11 mouse cellular contexts compared by ENCODE assay signal in the genomic region with DNA sequence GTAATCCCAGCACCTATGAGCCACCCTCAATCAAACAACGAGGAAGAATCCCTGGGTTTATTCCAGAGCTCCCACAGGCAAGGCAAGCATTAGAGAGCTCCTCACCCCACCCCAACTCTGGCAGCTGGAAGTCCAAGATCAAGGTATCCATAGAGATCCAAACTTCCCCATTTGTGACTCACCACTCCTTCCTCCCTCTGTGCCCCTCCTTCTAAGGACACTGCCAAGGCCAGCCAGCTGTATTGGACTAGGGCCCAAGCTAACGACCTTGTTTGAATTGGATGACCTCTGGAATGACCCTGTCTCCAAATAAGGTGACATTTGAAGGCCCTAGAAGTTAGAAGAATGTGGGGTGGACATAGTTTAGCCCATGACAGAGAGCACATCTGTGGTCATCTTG.
DNase-seq lines count a peak whose midpoint lies in the region; ATAC-seq and TF ChIP-seq lines count a peak whose summit lies in the region.
"Had no signal": no experiment of that assay in that cellular context is flagged by ENCODE, and none has a peak within 500 bp of the region (broad histone marks: within the 10 kb centered on the region; RNA-seq: fewer than 3 reads in every experiment).

No protein-coding gene starts in this region.

- H3K9me3 ChIP-seq in MEL (replicated peaks; ENCODE audit: insufficient read depth, low read length), result no peaks in the 10 kb centered on the region
- no peaks in the 10 kb centered on the region for H3K9me3 ChIP-seq in midbrain, embryonic 13.5 days
- no peaks in the 10 kb centered on the region for H3K9me3 ChIP-seq in midbrain, embryonic 15.5 days
- H3K9me3 ChIP-seq: G1E had no signal

- H3K9ac ChIP-seq in MEL (ENCODE audit: control insufficient read depth, low read depth, low read length, poor library complexity, severe bottlenecking), result no peak overlapping the region
- H3K9ac ChIP-seq in midbrain, embryonic 13.5 days (replicated peaks), result no peak overlapping the region
- no peak overlapping the region for H3K9ac ChIP-seq in midbrain, embryonic 15.5 days

- no peak for TF ChIP-seq CTCF in MEL (IDR thresholded peaks at IDR 0.05 in 2 of 3, conservative IDR thresholded peaks at IDR 0.05 in 1 of 3; ENCODE audit: control insufficient read depth in 1 of 3, insufficient read depth in 1 of 3, low read depth in 2 of 3, low read length in 3 of 3, poor library complexity in 1 of 3, severe bottlenecking in 1 of 3)

- no peak for TF ChIP-seq RAD21 in MEL (IDR thresholded peaks at IDR 0.05; ENCODE audit: low read depth, low read length)

- no peak for ATAC-seq in midbrain, embryonic 13.5 days
- ATAC-seq in midbrain, embryonic 15.5 days (replicated peaks), result no peak
- ATAC-seq: forebrain, embryonic 16.5 days had no signal

- TF ChIP-seq EP300 in MEL (IDR thresholded peaks at IDR 0.05; ENCODE audit: low read depth in 1 of 2, low read length in 2 of 2), result no peak

- no peaks in the 10 kb centered on the region for H3K36me3 ChIP-seq in MEL (ENCODE audit: control insufficient read depth in 1 of 2, insufficient read depth in 2 of 2, low read length in 2 of 2)
- no peaks in the 10 kb centered on the region for H3K36me3 ChIP-seq in midbrain, embryonic 13.5 days
- H3K36me3 ChIP-seq in midbrain, embryonic 15.5 days (replicated peaks), result no peaks in the 10 kb centered on the region
- H3K36me3 ChIP-seq: G1E had no signal

- DNase-seq in 3134 (ENCODE audit: extremely low read depth, insufficient read length, low spot score) (peak; percentile 77), MEL (ENCODE audit: low read depth, low spot score) (peak; percentile 30)
- DNase-seq in heart, adult 8-10 months (ENCODE audit: low spot score), result peak; percentile 47
- DNase-seq in lung, adult 18-20 months, result peak; percentile 45 to 56
- DNase-seq in cerebellum, postnatal 10 days, result no peak
- DNase-seq: thymus, postnatal 36 days had no signal

- H3K4me2 ChIP-seq in midbrain, embryonic 13.5 days (replicated peaks), result no peak overlapping the region
- no peak overlapping the region for H3K4me2 ChIP-seq in midbrain, embryonic 15.5 days

- H3K27ac ChIP-seq in MEL (ENCODE audit: control insufficient read depth, low read depth, low read length), result no peak overlapping the region
- H3K27ac ChIP-seq in midbrain, embryonic 13.5 days, result no peak overlapping the region
- H3K27ac ChIP-seq in midbrain, embryonic 15.5 days, result no peak overlapping the region
- H3K27ac ChIP-seq: left cerebral cortex, adult 2 months had no signal

- no peaks in the 10 kb centered on the region for H3K79me2 ChIP-seq in MEL (ENCODE audit: control insufficient read depth, insufficient read depth, low read length, poor library complexity)

- no peak for TF ChIP-seq POLR2A in MEL (IDR thresholded peaks at IDR 0.05; ENCODE audit: control insufficient read depth in 1 of 2, insufficient read depth in 1 of 2, low read depth in 1 of 2, low read length in 2 of 2, poor library complexity in 1 of 2)

- WGBS in midbrain, embryonic 13.5 days, result 54% methylated on average over 2 of the region's 2 CpGs
- 59% methylated on average over 2 of the region's 2 CpGs for WGBS in midbrain, embryonic 15.5 days

- H3K27me3 ChIP-seq in MEL (ENCODE audit: control insufficient read depth in 1 of 2, insufficient read depth in 2 of 2, low read length in 2 of 2), result no peaks in the 10 kb centered on the region
- H3K27me3 ChIP-seq in midbrain, embryonic 13.5 days, result peaks cover 4% of the 10 kb centered on the region; the same call in 1 of the 2 replicates
- H3K27me3 ChIP-seq in midbrain, embryonic 15.5 days (replicated peaks), result no peaks in the 10 kb centered on the region

- H3K4me3 ChIP-seq in MEL (ENCODE audit: control insufficient read depth in 1 of 2, insufficient read depth in 1 of 2, low read depth in 2 of 2, low read length in 2 of 2), result no peak overlapping the region
- H3K4me3 ChIP-seq in midbrain, embryonic 13.5 days (replicated peaks), result no peak overlapping the region
- no peak overlapping the region for H3K4me3 ChIP-seq in midbrain, embryonic 15.5 days
- H3K4me3 ChIP-seq: left cerebral cortex, adult 2 months had no signal

- H3K4me1 ChIP-seq in MEL (ENCODE audit: control insufficient read depth in 1 of 2, insufficient read depth in 2 of 2, low read length in 2 of 2), result no peaks in the 10 kb centered on the region
- no peaks in the 10 kb centered on the region for H3K4me1 ChIP-seq in midbrain, embryonic 13.5 days (replicated peaks)
- H3K4me1 ChIP-seq in midbrain, embryonic 15.5 days, result no peaks in the 10 kb centered on the region

TF ChIP-seq in MEL, 35 proteins besides CTCF, POLR2A, EP300 and RAD21:
- TF ChIP-seq CHD1 (IDR thresholded peaks at IDR 0.05; ENCODE audit: low read depth, low read length) (no peak), UBTF (IDR thresholded peaks at IDR 0.05; ENCODE audit: borderline replicate concordance, insufficient read depth, low read depth, low read length) (no peak), ZKSCAN1 (IDR thresholded peaks at IDR 0.05; ENCODE audit: low read depth, low read length) (no peak), ZMIZ1 (IDR thresholded peaks at IDR 0.05; ENCODE audit: low read depth, low read length) (no peak), RCOR1 (IDR thresholded peaks at IDR 0.05; ENCODE audit: low read depth, low read length) (no peak), TAL1 (IDR thresholded peaks at IDR 0.05; ENCODE audit: low read length) (no peak), ETS1 (IDR thresholded peaks at IDR 0.05; ENCODE audit: low read depth, low read length) (no peak), GABPA (IDR thresholded peaks at IDR 0.05; ENCODE audit: low read depth, low read length) (no peak), JUND (IDR thresholded peaks at IDR 0.05; ENCODE audit: low read depth, low read length) (no peak), ZC3H11A (IDR thresholded peaks at IDR 0.05; ENCODE audit: low read depth, low read length) (no peak), MYC (IDR thresholded peaks at IDR 0.05; ENCODE audit: low read depth, low read length) (no peak), E2F4 (IDR thresholded peaks at IDR 0.05; ENCODE audit: borderline replicate concordance, low read depth, low read length) (no peak), BHLHE40 (IDR thresholded peaks at IDR 0.05; ENCODE audit: borderline replicate concordance, low read depth, low read length) (no peak), MXI1 (IDR thresholded peaks at IDR 0.05; ENCODE audit: low read depth, low read length) (no peak), MYB (IDR thresholded peaks at IDR 0.05; ENCODE audit: low read depth, low read length) (no peak), ELF1 (IDR thresholded peaks at IDR 0.05; ENCODE audit: low read depth, low read length) (no peak), USF2 (IDR thresholded peaks at IDR 0.05; ENCODE audit: borderline replicate concordance in 1 of 2, insufficient read depth in 1 of 2, low read depth in 1 of 2, low read length in 2 of 2) (no peak)

Comparison
In these comparisons a context has a peak if more than half of its experiments do, and no peak if none do; other contexts are left out.
1. DNase-seq: peak in 3134 (single experiment), MEL (single experiment), heart, adult 8-10 months (single experiment) and lung, adult 18-20 months (2 of 2); none in cerebellum, postnatal 10 days (0 of 2).